Mouse (Mus musculus): Measurements from ENCODE around the gene Vkorc1l1. TPM values are rescaled to one million over a fixed set of nuclear protein-coding genes. Genes with fewer than 3 reads are reported as not detected.
A peak's percentile ranks its signal among the peaks of the same experiment; 100 is the strongest.
"Not testable (repeated sequence)": the region's sequence is repeated elsewhere in the genome, so short reads cannot be mapped to it uniquely, and the experiment has no call there.

Vkorc1l1 gene
- polyA plus RNA-seq, 1 experiment from 2014 or later: 31.3 TPM

DNA sequence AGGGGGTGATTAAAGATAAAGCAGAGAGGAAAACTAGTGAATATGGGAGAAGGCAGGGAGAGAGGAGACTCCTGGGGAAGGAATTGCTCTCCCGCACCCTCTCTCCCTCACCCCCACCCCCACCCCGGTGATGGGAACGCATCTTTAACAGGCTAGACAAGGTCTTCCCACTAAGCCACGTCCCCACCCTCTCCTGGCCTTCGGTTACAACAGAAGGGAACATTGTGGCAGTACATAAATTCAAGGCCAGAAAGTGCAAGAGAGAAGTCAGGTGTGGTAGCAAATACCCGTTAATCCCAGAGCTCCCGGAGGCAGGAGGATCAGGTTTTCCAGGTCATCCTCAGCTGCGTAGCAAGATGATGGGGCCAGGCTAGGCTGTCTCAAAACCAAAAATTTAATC is 22.4 kb upstream of the Vkorc1l1 start:
- H3K27ac ChIP-seq (replicated peaks): no peak overlapping the region
- no peaks in the 10 kb centered on the region for H3K36me3 ChIP-seq
- no peaks in the 10 kb centered on the region for H3K9me3 ChIP-seq
- ATAC-seq (replicated peaks): no peak
- no peaks in the 10 kb centered on the region for H3K27me3 ChIP-seq
- H3K4me3 ChIP-seq: no peak overlapping the region
- H3K4me2 ChIP-seq (replicated peaks): no peak overlapping the region
- 75% methylated on average over 8 of the region's 8 CpGs for WGBS
- H3K4me1 ChIP-seq: no peaks in the 10 kb centered on the region
- no peak overlapping the region for H3K9ac ChIP-seq (replicated peaks)

DNA sequence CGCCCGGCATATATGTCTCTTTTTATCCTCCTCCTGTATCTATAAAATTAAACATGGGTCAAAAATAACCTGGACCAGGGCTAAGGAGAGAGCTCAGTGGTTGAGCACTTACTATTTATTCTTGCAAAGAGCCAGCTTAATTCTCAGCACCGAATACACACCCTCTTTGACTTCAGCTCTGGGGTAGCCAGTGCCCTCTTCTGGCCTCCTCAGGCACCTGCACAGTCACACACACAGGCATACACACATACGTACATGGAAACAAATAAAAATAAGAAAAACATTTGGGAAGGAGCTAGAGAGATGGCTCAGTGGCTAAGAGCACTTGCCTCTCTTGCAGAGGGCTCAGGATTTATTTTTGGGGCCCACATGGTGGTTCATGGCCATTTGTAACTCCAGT is 19.8 kb upstream of the Vkorc1l1 start:
- WGBS: 92% methylated on average over 4 of the region's 4 CpGs
- H3K9me3 ChIP-seq: no peaks in the 10 kb centered on the region

DNA sequence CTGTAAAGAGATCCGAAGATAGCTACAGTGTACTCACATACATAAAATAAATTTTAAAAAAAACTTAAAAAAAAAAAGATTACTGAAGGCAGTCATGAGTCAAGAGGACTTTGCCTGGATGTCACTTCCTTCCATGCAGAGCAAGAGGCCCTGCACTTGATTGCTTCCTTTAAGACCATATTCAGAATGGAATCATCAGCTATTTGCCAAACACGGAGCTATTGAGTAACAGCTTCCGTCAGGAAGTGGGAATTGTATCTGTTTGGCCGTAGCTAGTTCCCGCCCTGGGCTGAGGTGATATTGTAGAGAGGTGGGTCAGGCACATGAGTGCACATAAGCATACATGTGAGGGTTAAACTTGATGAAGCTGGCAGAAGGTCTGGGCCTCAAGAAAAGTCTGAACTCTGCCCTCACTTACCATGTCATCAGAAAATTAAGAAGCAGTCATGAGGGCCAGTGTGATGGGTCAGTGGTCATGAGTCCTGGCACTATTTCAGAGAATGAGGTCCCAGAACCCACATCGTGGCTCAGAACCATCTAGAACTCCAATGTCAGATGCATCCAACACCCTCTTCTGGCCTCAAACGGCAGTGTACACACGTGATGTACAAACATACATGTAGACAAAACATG is 16.8 kb upstream of the Vkorc1l1 start:
- Histone ChIP-seq H3K4me2 (replicated peaks) (no peak overlapping the region), H3K9me3 (no peaks in the 10 kb centered on the region), H3K4me3 (no peak overlapping the region), H3K27ac (replicated peaks) (no peak overlapping the region), H3K27me3 (no peaks in the 10 kb centered on the region), H3K4me1 (no peaks in the 10 kb centered on the region), H3K9ac (replicated peaks) (no peak overlapping the region), H3K36me3 (no peaks in the 10 kb centered on the region)
- 90% methylated on average over 8 of the region's 8 CpGs for WGBS
- ATAC-seq (replicated peaks): no peak

More for the DNA sequence above, 19.8 kb upstream of the Vkorc1l1 start:
- no peak overlapping the region for H3K4me3 ChIP-seq
- H3K9ac ChIP-seq (replicated peaks): no peak overlapping the region
- no peaks in the 10 kb centered on the region for H3K4me1 ChIP-seq
- no peak for ATAC-seq (replicated peaks)
- H3K4me2 ChIP-seq (replicated peaks): no peak overlapping the region
- no peaks in the 10 kb centered on the region for H3K36me3 ChIP-seq
- H3K27me3 ChIP-seq: no peaks in the 10 kb centered on the region
- H3K27ac ChIP-seq (replicated peaks): no peak overlapping the region

DNA sequence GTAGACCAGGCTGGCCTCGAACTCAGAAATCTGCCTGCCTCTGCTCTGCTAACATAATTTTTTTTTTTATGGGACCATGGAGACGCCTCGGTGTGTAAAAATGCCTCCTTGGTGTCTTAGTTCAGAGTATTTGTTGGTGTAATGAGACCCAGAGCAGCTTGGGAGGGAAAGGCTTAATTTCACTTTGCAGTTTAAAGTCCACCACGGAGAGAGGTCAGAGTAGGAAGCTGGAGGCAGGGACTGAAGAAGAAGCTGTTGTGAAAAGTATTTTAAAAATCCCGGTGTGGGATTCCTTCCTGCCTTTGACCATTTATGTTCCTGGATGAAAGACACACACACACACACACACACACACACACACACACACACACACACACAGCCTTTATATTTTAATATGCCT is 15.8 kb upstream of the Vkorc1l1 start:
- no peaks in the 10 kb centered on the region for H3K9me3 ChIP-seq
- H3K4me1 ChIP-seq: no peaks in the 10 kb centered on the region
- no peak overlapping the region for H3K4me2 ChIP-seq (replicated peaks)
- no peaks in the 10 kb centered on the region for H3K36me3 ChIP-seq
- no peak overlapping the region for H3K4me3 ChIP-seq
- no peak overlapping the region for H3K27ac ChIP-seq (replicated peaks)
- ATAC-seq (replicated peaks): no peak
- 82% methylated on average over 5 of the region's 5 CpGs for WGBS
- no peak overlapping the region for H3K9ac ChIP-seq (replicated peaks)
- no peaks in the 10 kb centered on the region for H3K27me3 ChIP-seq

DNA sequence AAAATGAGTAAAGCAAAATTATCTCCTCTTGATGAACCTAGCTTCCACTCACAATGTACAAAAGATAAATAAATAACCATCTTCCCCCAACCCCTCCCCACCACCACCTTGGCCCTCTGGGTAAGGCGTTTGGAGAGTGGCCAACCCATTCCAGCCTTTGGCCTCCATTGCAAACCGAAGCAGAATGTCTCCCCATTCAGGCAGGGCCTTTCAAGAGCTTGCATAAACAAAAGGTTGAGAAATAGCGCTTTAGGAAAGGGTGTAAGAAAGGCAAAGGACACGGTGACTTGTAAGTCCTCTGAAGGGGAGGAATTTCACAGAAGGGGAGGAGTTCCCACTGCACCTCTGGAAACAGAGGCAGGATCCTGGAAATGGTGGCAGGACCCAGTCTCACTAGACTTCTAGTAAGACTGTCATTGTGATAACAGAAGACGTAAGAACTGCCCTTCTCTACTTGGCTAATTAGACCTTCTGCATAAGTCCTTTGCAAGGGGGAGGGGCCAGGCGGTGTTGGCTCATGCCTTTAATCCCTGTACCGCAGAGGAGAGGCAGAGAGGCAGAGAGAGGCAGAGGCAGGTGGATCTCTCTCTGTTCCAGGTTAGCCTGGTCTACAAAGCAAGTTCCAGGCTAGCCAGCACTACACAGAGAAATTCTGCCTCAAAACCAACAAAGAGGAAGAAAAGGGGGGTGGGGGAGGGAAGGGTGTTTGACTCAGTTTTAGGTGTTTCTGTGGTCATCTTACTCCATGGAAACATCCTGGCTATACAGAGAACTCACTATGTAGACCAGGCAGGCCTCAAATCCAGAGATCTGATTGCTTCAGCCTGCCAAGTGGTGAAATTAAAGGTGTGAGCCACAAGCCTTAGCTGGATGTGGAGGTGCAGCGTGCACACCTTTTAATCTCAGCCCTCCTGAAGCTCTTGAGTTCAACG is 11.6 kb upstream of the Vkorc1l1 start:
- Histone ChIP-seq H3K9me3 (no peaks in the 10 kb centered on the region), H3K36me3 (no peaks in the 10 kb centered on the region), H3K27ac (replicated peaks) (no peak overlapping the region), H3K4me2 (replicated peaks) (no peak overlapping the region), H3K27me3 (no peaks in the 10 kb centered on the region), H3K4me3 (no peak overlapping the region), H3K4me1 (no peaks in the 10 kb centered on the region), H3K9ac (replicated peaks) (no peak overlapping the region)
- ATAC-seq (replicated peaks): no peak
- 33% methylated on average over 9 of the region's 9 CpGs for whole genome bisulfite sequencing

DNA sequence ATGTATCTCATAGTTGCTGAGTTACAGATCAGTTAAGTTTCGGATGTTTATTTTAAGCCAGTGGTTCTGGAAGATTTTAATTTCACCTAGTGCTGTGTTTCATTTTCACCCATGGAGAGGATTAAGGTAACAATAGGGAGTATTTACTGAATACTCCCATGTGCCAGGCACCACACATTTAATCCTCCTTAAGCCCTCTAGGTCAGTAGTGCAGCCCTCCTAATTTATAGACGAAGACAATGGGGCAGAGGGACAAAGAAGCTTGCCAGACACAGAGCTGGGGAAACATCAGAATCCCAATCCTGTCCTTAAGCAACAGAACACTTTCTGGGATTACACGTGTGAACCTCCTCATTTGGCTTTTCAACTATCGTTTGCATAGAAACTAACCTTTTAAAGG is 4.8 kb upstream of the Vkorc1l1 start:
- Histone ChIP-seq H3K4me2 (replicated peaks) (no peak overlapping the region), H3K27me3 (no peaks in the 10 kb centered on the region), H3K36me3 (no peaks in the 10 kb centered on the region), H3K4me3 (no peak overlapping the region), H3K9ac (replicated peaks) (no peak overlapping the region), H3K4me1 (0 out of 2 replicates have a peak, but pooled peaks cover 2% of the 10 kb centered on the region), H3K9me3 (no peaks in the 10 kb centered on the region), H3K27ac (replicated peaks) (no peak overlapping the region)
- ATAC-seq (replicated peaks): no peak
- 8% methylated on average over 4 of the region's 4 CpGs for WGBS

DNA sequence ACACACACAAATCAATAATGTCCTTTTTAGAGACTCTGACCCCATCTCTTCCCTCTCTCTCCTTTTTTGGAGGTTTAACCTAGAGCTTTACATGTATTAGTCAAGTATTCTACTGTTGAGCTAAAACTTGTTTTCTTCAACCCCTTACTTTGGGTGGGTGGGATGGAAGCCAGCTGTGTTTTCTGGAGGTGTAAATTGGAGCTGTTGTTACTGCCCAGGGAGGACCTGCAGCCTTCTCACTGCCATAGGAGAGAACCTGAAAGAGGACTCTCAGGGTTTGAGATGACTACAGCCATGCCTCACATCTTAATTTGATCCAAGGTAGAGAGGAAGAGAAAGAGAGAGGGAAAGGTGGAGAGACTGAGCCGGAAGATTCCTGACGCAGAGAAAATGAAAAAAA is 1.5 kb upstream of the Vkorc1l1 start:
- WGBS: 81% methylated on average over 2 of the region's 2 CpGs
- H3K9ac ChIP-seq (replicated peaks): no peak overlapping the region
- H3K27ac ChIP-seq (replicated peaks): no peak overlapping the region
- no peak overlapping the region for H3K4me2 ChIP-seq (replicated peaks)
- H3K9me3 ChIP-seq: no peaks in the 10 kb centered on the region
- H3K27me3 ChIP-seq: no peaks in the 10 kb centered on the region
- H3K4me3 ChIP-seq: no peak overlapping the region
- no peaks in the 10 kb centered on the region for H3K36me3 ChIP-seq
- H3K4me1 ChIP-seq: peaks cover 14% of the 10 kb centered on the region
- no peak for ATAC-seq (replicated peaks)

DNA sequence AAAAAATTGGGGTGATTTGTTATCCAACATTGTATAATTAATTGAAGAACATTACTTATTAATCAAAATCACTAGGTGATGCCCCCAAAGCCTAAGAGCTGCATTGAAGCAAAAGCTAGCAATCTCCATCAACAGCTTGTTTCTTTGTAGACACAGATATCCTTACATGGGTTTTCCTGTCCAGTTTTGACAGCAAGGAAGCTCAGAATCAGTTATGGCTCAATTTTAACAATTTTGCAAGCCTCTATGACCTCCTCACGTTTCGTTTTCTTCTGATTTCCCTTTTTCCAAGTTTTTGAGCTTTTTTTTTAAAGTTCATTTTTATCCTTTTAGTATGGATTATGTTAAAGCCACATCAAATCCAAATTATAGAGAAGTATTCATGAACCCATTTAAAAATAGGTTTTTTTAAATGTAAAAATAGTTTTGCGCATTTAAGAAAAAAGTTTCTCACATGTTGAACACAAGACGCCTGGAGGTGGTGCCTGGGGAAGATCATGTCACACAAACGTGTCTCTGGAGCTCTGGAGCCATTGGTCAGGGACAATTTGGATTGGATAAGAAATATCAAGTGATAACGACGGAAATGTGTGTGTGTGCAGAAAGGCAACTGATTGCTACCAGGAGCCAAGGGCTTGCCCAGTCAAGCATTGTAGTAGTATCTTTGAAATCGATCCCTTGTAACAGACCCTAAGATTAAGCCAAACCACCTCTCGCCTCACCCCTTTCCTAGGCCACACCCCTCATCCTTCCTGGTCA is 855 bp upstream of the Vkorc1l1 start:
- Histone ChIP-seq H3K9me3 (no peaks in the 10 kb centered on the region), H3K9ac (replicated peaks) (peak overlapping the region; percentile 33; the same call in 1 of the 2 replicates), H3K36me3 (no peaks in the 10 kb centered on the region), H3K27ac (replicated peaks) (peak overlapping the region; percentile 77), H3K27me3 (no peaks in the 10 kb centered on the region), H3K4me3 (peak overlapping the region; percentile 64), H3K4me1 (peaks cover 14% of the 10 kb centered on the region), H3K4me2 (replicated peaks) (peak overlapping the region; percentile 41)
- ATAC-seq (replicated peaks): no peak
- 7% methylated on average over 9 of the region's 9 CpGs for WGBS

DNA sequence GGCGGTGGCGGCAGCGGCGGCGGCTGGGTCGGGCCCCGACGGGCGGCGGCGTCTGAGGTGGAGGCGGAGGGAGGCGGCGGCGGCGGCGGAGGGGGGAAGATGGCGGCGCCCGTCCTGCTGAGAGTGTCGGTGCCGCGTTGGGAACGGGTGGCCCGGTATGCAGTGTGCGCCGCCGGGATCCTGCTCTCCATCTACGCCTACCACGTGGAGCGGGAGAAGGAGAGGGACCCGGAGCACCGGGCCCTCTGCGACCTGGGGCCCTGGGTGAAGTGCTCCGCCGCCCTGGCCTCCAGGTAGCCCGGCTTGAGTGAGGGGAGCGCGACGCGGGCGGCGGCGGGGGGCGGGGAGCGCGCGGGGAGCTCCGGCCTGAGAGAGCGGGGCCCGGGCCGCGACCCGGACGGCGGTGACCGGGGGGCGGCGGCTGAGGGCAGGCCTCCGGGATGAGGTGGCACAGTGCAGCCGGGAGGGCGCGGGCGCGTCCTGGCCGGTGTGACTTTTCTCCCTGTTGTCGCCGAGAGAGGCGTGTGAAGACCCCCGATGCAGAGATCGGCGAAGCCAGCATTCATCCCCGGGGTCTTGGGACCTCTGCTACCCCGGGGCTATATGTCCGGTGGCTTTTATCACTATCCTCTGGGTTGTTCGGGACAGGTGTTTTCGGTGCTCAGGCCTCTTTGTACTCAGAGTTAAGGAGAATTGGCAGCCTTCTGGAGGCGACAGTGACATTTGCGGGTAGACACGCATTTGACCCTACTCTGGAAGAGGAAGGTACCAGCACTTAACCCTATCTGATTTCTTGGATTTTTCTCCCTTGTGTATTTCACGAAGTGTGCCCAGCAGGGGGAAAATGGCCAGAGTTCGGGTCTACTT is 536 bp downstream of the Vkorc1l1 start:
- under 1% methylated on average over 54 of the region's 82 CpGs for WGBS
- peak; percentile 80 for ATAC-seq (replicated peaks)
- not testable (repeated sequence) for H3K9me3 ChIP-seq

DNA sequence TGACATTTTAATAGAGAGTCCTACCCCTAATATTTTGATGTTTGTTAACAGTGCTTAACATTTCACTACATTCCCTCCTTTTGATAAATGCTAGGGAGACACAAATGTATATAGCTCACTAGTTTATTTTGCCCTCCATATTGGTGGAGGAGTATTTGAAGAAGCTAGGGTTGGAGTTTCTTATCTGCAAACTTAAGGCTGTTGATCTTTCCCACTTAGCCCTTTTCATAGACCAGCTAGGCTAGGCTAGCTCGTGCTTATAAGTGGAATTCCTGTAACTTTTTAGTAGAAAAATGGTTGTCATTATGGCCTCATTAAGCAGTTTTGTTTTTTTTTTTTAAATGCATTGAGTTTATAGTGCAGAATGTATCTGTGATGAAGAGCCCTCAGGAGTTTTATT is 1.6 kb downstream of the Vkorc1l1 start:
- H3K27ac ChIP-seq (replicated peaks): no peak overlapping the region
- no peaks in the 10 kb centered on the region for H3K36me3 ChIP-seq
- H3K9ac ChIP-seq (replicated peaks): no peak overlapping the region
- peaks cover 14% of the 10 kb centered on the region for H3K4me1 ChIP-seq
- H3K4me3 ChIP-seq: no peak overlapping the region
- WGBS: 83% methylated on average over 1 of the region's 1 CpGs
- H3K27me3 ChIP-seq: no peaks in the 10 kb centered on the region
- no peak overlapping the region; the same call in 1 of the 2 replicates for H3K4me2 ChIP-seq (replicated peaks)
- no peaks in the 10 kb centered on the region for H3K9me3 ChIP-seq
- no peak for ATAC-seq (replicated peaks)

More for the DNA sequence above, 536 bp downstream of the Vkorc1l1 start:
- Histone ChIP-seq H3K4me1 (peaks cover 14% of the 10 kb centered on the region), H3K4me2 (replicated peaks) (peak overlapping the region; percentile 83), H3K4me3 (peak overlapping the region; percentile 64), H3K27ac (replicated peaks) (peak overlapping the region; percentile 29; the same call in 1 of the 2 replicates), H3K9ac (replicated peaks) (peak overlapping the region; percentile 65)
- H3K27me3 ChIP-seq, H3K36me3 ChIP-seq: not testable (repeated sequence)

DNA sequence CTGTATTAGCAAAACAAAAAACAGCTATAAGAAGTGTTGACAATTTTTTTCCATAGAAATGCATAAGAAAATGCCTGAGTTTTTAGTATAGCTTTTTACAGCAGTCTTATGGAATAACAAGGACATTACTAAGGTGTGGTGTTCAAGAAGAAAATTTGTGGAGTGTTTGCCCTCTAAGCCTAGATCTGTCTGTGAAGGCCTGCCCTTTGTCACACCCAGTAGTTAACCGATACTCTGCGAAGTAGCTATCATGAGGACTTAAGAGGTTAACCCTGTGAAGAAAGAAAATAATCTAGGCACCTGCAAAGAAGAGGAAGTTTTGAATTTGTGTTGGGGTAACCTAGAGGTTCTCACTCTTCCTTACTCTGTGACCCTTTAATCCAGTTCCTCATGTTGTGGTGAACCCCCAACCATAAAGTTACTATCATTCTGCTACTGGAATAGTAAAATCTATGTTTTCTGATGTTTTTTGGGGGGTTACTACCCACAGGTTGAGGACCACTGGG is 5.8 kb downstream of the Vkorc1l1 start:
- peaks cover 10% of the 10 kb centered on the region for H3K4me1 ChIP-seq
- H3K9ac ChIP-seq (replicated peaks): no peak overlapping the region
- no peak overlapping the region for H3K4me3 ChIP-seq
- H3K4me2 ChIP-seq (replicated peaks): no peak overlapping the region
- WGBS: 90% methylated on average over 2 of the region's 2 CpGs
- no peak for ATAC-seq (replicated peaks)
- no peaks in the 10 kb centered on the region for H3K36me3 ChIP-seq
- no peaks in the 10 kb centered on the region for H3K27me3 ChIP-seq
- no peak overlapping the region for H3K27ac ChIP-seq (replicated peaks)
- no peaks in the 10 kb centered on the region for H3K9me3 ChIP-seq

Measured in forebrain, embryonic 15.5 days (tissue).